Mouse (Mus musculus) liver, embryonic 14.5 days (tissue): ENCODE data around the gene Zmynd8. TPM values are rescaled to one million over a fixed set of nuclear protein-coding genes. Genes with fewer than 3 reads are reported as not detected.

ENCODE experiments used
- ATAC-seq: fragments of 200-750 bp; cut with Nextera tagmentation; 2 replicates; pipeline ENCODE4 v1.8.0; 2017; ENCODE audit warnings: moderate number of reproducible peaks, mild to moderate bottlenecking, moderate library complexity; ENCODE audit not compliant: insufficient read depth
- DNase-seq, 3 experiments: peaks; one replicate each; pipeline ENCODE4 v3.0.0-alpha.2; 2012 to 2013; ENCODE audit warnings: low read depth in 3 of 3, low spot score in 3 of 3
- H3K27ac ChIP-seq: fragments of 300-500 bp; sonication (generic); 2 replicates; pipeline ENCODE4 v1.5.1; 2014; ENCODE audit warnings: moderate library complexity, mild to moderate bottlenecking, control low read depth, inconsistent platforms
- H3K27me3 ChIP-seq: fragments of 300-500 bp; sonication (generic); 2 replicates; pipeline ENCODE4 v1.6.1; 2014; ENCODE audit warnings: mild to moderate bottlenecking, low read length, moderate library complexity; ENCODE audit not compliant: control insufficient read depth, insufficient read depth
- H3K36me3 ChIP-seq: fragments of 300-500 bp; sonication (generic); replicated peaks from 2 replicates; pipeline ENCODE4 v1.6.1; 2014; ENCODE audit warnings: low read depth; ENCODE audit not compliant: control insufficient read depth, insufficient read depth
- H3K4me1 ChIP-seq, 2 experiments: fragments of 200-500 bp in 1 of 2; fragments of 300-500 bp in 1 of 2; sonication (generic) in 1 of 2; replicated peaks; 2 replicates each; pipeline ENCODE4 v1.6.1; 2012 to 2014; ENCODE audit warnings: antibody characterized with exemption in 1 of 2, inconsistent platforms in 1 of 2, low read length in 1 of 2; ENCODE audit not compliant: control insufficient read depth in 2 of 2, insufficient read depth in 2 of 2
- H3K4me2 ChIP-seq: fragments of 300-500 bp; sonication (generic); 2 replicates; pipeline ENCODE4 v1.6.1; 2014; ENCODE audit warnings: low read depth, mild to moderate bottlenecking, control low read depth, moderate library complexity
- H3K4me3 ChIP-seq, 2 experiments: fragments of 200-500 bp in 1 of 2; fragments of 300-500 bp in 1 of 2; sonication (generic) in 1 of 2; 2 replicates each; pipeline ENCODE4 v1.5.1; 2012 to 2014; ENCODE audit warnings: low read depth in 2 of 2, low read length in 2 of 2, mild to moderate bottlenecking in 2 of 2, control low read depth in 1 of 2, inconsistent platforms in 1 of 2, moderate library complexity in 1 of 2; ENCODE audit not compliant: insufficient read depth in 1 of 2
- H3K9ac ChIP-seq: fragments of 300-500 bp; sonication (generic); replicated peaks from 2 replicates; pipeline ENCODE4 v1.6.1; 2014; ENCODE audit warnings: mild to moderate bottlenecking, control low read depth, moderate library complexity
- H3K9me3 ChIP-seq: fragments of 300-500 bp; sonication (generic); 2 replicates; pipeline ENCODE4 v1.6.1; 2016; ENCODE audit warnings: low read length, mixed read lengths; ENCODE audit not compliant: control insufficient read depth
- CTCF ChIP-seq: IDR thresholded peaks from 2 replicates; pipeline ENCODE4 v1.5.1; 2016; ENCODE audit warnings: antibody characterized with exemption, low read depth, control low read depth
- EP300 ChIP-seq: IDR thresholded peaks from 2 replicates; pipeline ENCODE4 v1.6.1; 2016; ENCODE audit warnings: antibody characterized with exemption, low read depth
- WGBS: fragments of 180-500 bp; shearing (Covaris S2); extraction: QIAGEN DNeasy Blood & Tissue Kit; methylation state at CpG from one replicate; pipeline ENCODE4 v1.1.7; 2014; ENCODE audit not compliant: insufficient replicate concordance; 5-methylcytosine and 5-hydroxymethylcytosine counted together
- polyA plus RNA-seq, 2 experiments: library from polyadenylated mRNA; depleted of rRNA in 1 of 2; stranded (reverse) in 1 of 2; unstranded in 1 of 2; fragments of >200 nt; fragmentation: Nextera tagmentation in 1 of 2; extraction: Ambion mirVana in 1 of 2; gene quantifications; 2 replicates each; pipeline versions ENCODE4 v1.2.1 to v1.2.3; 2012 to 2014

The Zmynd8 gene
- polyA plus RNA-seq, 2 experiments, result 16.3 to 17.7 TPM

DNA sequence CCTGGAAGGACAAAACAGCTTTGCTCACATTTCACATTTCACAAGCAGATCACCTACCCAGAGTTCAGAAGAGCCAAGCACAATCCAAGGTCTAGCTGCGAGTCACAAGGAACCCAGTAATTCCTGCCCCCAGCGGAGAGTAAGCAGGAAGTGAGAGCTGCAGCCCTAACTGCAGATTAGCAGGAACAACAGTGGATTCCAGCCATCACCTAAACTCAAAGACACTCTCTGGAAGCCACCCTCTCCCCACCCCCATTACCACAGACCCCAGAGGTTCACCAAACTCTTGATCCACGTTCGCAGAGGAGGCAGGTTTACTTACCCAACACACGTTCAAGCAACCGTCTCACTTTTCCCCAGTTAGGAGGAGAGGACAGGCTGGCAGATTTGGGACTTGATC is 15.8 kb downstream of the Zmynd8 start:
- DNase-seq (no peak), ATAC-seq (no peak)
- no peaks in the 10 kb centered on the region for H3K27me3 ChIP-seq
- H3K9ac ChIP-seq, result peak overlapping the region; percentile 67
- peaks cover 55 to 80% of the 10 kb centered on the region in 2 experiments for H3K4me1 ChIP-seq
- H3K9me3 ChIP-seq, result no peaks in the 10 kb centered on the region
- WGBS, result 7% methylated on average over 6 of the region's 6 CpGs
- H3K4me2 ChIP-seq, result peak overlapping the region; percentile 79
- H3K4me3 ChIP-seq, result peak overlapping the region; percentile 54 to 70
- peaks cover 19% of the 10 kb centered on the region for H3K36me3 ChIP-seq
- TF ChIP-seq CTCF (peak; percentile 38), EP300 (no peak)
- peak overlapping the region; percentile 91 for H3K27ac ChIP-seq

DNA sequence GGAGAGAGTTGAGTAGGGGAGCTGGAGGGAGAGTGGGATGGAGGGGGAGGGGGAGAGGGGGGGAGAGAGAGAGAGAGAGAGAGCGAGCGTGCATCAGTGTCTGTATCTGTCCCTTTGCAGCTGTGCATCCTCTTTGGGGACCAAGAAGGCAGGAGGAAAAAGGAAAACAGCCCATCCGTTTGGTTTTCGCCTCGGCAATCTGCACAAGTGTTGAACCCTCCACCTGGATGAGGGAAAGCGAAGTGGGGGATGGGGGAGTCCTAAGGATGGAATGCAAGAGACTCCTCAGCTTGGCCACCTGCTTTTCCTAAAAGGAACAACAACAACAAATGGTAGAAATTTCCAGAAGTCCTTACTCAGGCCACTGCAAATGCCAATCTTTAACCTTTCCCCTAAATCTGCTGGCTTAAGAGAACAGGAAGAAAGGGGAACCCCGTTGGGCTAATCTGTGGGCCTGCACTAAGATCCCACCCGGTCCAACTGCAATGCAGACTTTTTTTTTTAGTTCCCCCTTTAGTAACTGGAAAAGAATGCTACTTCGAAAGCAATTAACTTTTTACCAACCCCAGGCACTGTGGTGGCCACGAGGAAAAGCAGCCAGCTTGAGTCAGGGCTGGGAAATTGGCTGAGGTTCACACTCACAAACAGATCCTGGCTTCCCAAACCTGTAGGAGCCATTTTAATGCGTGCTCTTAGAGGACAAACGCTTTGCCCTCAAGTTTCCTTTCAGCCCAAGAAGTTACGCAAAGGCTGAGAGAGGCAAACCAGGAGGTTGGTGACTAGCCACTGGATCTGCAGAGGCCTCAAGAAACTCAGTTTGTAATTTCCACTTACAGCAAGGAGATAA is 17.0 kb downstream of the Zmynd8 start:
- H3K27me3 ChIP-seq, result no peaks in the 10 kb centered on the region
- H3K9me3 ChIP-seq, result no peaks in the 10 kb centered on the region
- peaks cover 46 to 78% of the 10 kb centered on the region in 2 experiments for H3K4me1 ChIP-seq
- peaks cover 29% of the 10 kb centered on the region for H3K36me3 ChIP-seq
- peak overlapping the region; percentile 91 for H3K27ac ChIP-seq
- 40% methylated on average over 13 of the region's 13 CpGs for WGBS
- H3K4me3 ChIP-seq, result peak overlapping the region; percentile 54 to 70
- DNase-seq (no peak), ATAC-seq (no peak)
- peak overlapping the region; percentile 67 for H3K9ac ChIP-seq
- H3K4me2 ChIP-seq, result peak overlapping the region; percentile 79
- TF ChIP-seq CTCF (no peak), EP300 (no peak)

DNA sequence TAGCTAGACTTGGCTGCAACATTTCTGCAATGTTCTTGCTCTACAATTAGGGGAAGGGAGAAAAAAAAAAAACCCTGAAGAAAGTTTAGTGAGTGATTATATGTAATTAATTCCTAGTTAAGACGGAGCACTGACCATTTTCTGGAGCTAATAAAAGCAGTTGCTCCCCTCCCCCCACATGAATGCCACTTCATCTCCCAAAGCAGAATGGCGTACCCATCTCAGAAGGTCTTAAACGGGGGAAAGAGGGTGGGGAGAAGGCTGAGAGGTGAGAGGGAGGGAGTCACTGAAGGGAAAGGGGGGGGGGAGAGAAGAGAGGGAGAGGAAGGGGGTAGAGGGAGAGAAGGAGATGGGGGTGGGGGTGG is 17.6 kb downstream of the Zmynd8 start:
- no peak overlapping the region for H3K9ac ChIP-seq
- H3K9me3 ChIP-seq, result no peaks in the 10 kb centered on the region
- no peak for DNase-seq
- H3K4me3 ChIP-seq, result no peak overlapping the region
- no peaks in the 10 kb centered on the region for H3K27me3 ChIP-seq
- H3K27ac ChIP-seq, result no peak overlapping the region
- ATAC-seq, result no peak
- peaks cover 40 to 78% of the 10 kb centered on the region in 2 experiments for H3K4me1 ChIP-seq
- peak overlapping the region; percentile 79 for H3K4me2 ChIP-seq
- 35% methylated on average over 3 of the region's 3 CpGs for WGBS
- H3K36me3 ChIP-seq, result peaks cover 35% of the 10 kb centered on the region
- no peak for TF ChIP-seq CTCF
- TF ChIP-seq EP300, result no peak

DNA sequence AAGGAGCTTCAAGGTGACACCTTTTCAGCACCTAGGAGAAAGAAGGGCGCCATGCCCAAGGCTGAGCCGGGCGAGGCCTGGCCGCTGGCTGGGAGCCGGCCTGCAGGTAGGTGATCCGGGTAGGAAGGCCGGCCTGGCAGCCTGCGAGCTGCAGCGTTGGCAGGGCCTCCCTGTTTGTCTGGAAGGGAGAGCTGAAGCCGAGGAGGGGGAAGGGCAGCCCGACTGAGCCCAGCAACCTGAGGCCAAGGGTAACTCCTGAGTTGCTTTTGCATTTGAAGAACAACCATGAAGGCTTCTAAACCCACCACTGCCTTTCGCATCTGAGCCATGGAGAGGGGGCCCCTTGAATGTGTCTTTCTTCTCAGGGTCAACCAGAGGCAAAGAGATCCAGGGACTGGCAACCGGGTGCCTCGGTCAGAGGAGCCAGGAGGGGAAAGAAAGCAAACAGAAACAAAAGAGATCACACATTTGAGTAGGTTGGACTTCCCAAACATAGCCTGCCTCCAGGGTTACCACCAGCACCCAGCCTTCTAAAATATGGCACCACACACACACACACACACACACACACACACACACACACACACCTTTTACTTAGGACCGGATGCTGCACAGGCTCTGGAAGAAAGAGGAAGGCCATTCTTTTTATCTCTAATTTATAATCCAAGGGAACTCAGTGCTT is 18.2 kb downstream of the Zmynd8 start:
- WGBS, result 63% methylated on average over 15 of the region's 15 CpGs
- no peak for TF ChIP-seq CTCF
- no peak for TF ChIP-seq EP300
- Histone ChIP-seq H3K9me3 (no peaks in the 10 kb centered on the region), H3K27ac (peak overlapping the region; percentile 15), H3K4me3 (no peak overlapping the region), H3K36me3 (peaks cover 38% of the 10 kb centered on the region), H3K4me1 (peaks cover 34 to 76% of the 10 kb centered on the region in 2 experiments), H3K9ac (peak overlapping the region; percentile 37), H3K27me3 (no peaks in the 10 kb centered on the region), H3K4me2 (peak overlapping the region; percentile 79)
- ATAC-seq, result no peak
- DNase-seq, result no peak
